26 mouse cellular contexts compared by ENCODE assay signal in genomic region chr8:10304721-10305120, GRCm38 (mm10).
DNase-seq lines count a peak whose midpoint lies in the region; ATAC-seq and TF ChIP-seq lines count a peak whose summit lies in the region.
"Had no signal": no experiment of that assay in that cellular context is flagged by ENCODE, and none has a peak within 500 bp of the region (broad histone marks: within the 10 kb centered on the region; RNA-seq: fewer than 3 reads in every experiment).

No protein-coding gene starts in this region.

- H3K4me2 ChIP-seq in embryonic facial prominence, embryonic 14.5 days (ENCODE audit: low read depth, low read length): no peak overlapping the region
- no peak overlapping the region for H3K4me2 ChIP-seq in lung, embryonic 14.5 days
- H3K4me2 ChIP-seq in midbrain, postnatal 0 days (ENCODE audit: low read depth, low read length, poor library complexity, severe bottlenecking): no peak overlapping the region
- H3K4me2 ChIP-seq in midbrain, embryonic 16.5 days (ENCODE audit: low read length): no peak overlapping the region
- H3K4me2 ChIP-seq: embryonic facial prominence, embryonic 12.5 days; forebrain, embryonic 12.5 days; forebrain, embryonic 15.5 days; heart, embryonic 12.5 days; heart, embryonic 15.5 days; hindbrain, embryonic 12.5 days; hindbrain, embryonic 15.5 days; intestine, embryonic 15.5 days had no signal

- no peaks in the 10 kb centered on the region; the same call in 1 of the 2 replicates for H3K27me3 ChIP-seq in embryonic facial prominence, embryonic 14.5 days (replicated peaks; ENCODE audit: control insufficient read depth, insufficient read depth, low read length)
- H3K27me3 ChIP-seq in embryonic facial prominence, embryonic 10.5 days (replicated peaks; ENCODE audit: low read depth, poor library complexity, severe bottlenecking): no peaks in the 10 kb centered on the region
- H3K27me3 ChIP-seq in lung, embryonic 14.5 days (ENCODE audit: insufficient read depth, low read length): no peaks in the 10 kb centered on the region
- no peaks in the 10 kb centered on the region for H3K27me3 ChIP-seq in midbrain, postnatal 0 days (ENCODE audit: insufficient read depth, low read length)
- no peaks in the 10 kb centered on the region for H3K27me3 ChIP-seq in midbrain, embryonic 16.5 days (ENCODE audit: control insufficient read depth, insufficient read depth, low read depth, low read length)
- H3K27me3 ChIP-seq: embryonic facial prominence, embryonic 12.5 days; forebrain, embryonic 12.5 days; forebrain, embryonic 15.5 days; heart, embryonic 12.5 days; heart, embryonic 15.5 days; hindbrain, embryonic 12.5 days; hindbrain, embryonic 15.5 days; intestine, embryonic 15.5 days had no signal

- H3K4me1 ChIP-seq in embryonic facial prominence, embryonic 14.5 days (ENCODE audit: control insufficient read depth, insufficient read depth, low read length): peaks cover 7% of the 10 kb centered on the region; the same call in 1 of the 2 replicates
- H3K4me1 ChIP-seq in embryonic facial prominence, embryonic 10.5 days: no peaks in the 10 kb centered on the region
- H3K4me1 ChIP-seq in lung, embryonic 14.5 days (ENCODE audit: insufficient read depth): no peaks in the 10 kb centered on the region
- 0 out of 2 replicates have a peak, but pooled peaks cover 4% of the 10 kb centered on the region for H3K4me1 ChIP-seq in midbrain, postnatal 0 days (ENCODE audit: insufficient read depth, low read length)
- H3K4me1 ChIP-seq in midbrain, embryonic 16.5 days (ENCODE audit: control insufficient read depth, insufficient read depth, low read length): peaks cover 15% of the 10 kb centered on the region
- H3K4me1 ChIP-seq: embryonic facial prominence, embryonic 12.5 days; forebrain, embryonic 12.5 days; intestine, embryonic 15.5 days had no signal

- H3K9ac ChIP-seq in embryonic facial prominence, embryonic 14.5 days (ENCODE audit: low read depth, low read length): no peak overlapping the region
- H3K9ac ChIP-seq in lung, embryonic 14.5 days: no peak overlapping the region
- no peak overlapping the region for H3K9ac ChIP-seq in midbrain, postnatal 0 days (replicated peaks; ENCODE audit: low read length, poor library complexity, severe bottlenecking)
- H3K9ac ChIP-seq in midbrain, embryonic 16.5 days (ENCODE audit: low read depth, low read length): no peak overlapping the region
- H3K9ac ChIP-seq: embryonic facial prominence, embryonic 12.5 days; forebrain, embryonic 12.5 days; forebrain, embryonic 15.5 days; heart, embryonic 12.5 days; heart, embryonic 15.5 days; hindbrain, embryonic 12.5 days; hindbrain, embryonic 15.5 days; intestine, embryonic 15.5 days had no signal

- WGBS in embryonic facial prominence, embryonic 14.5 days: 75% methylated on average over 1 of the region's 1 CpGs
- WGBS in embryonic facial prominence, embryonic 10.5 days: 91% methylated on average over 1 of the region's 1 CpGs
- 73% methylated on average over 1 of the region's 1 CpGs for whole genome bisulfite sequencing in lung, embryonic 14.5 days
- WGBS in midbrain, postnatal 0 days: 49% methylated on average over 1 of the region's 1 CpGs
- WGBS in midbrain, embryonic 16.5 days: 41% methylated on average over 1 of the region's 1 CpGs

- peak; percentile 44 for DNase-seq in embryonic facial prominence, embryonic 14.5 days (ENCODE audit: low spot score)
- no peak for DNase-seq in embryonic facial prominence, embryonic 10.5 days (ENCODE audit: low spot score)
- peak; percentile 61 for DNase-seq in lung, embryonic 14.5 days
- no peak for DNase-seq in lung, adult 18-20 months
- DNase-seq in midbrain, postnatal 0 days (ENCODE audit: low spot score): peak; percentile 36
- DNase-seq in embryo, embryonic 10 days (ENCODE audit: low spot score): no peak
- DNase-seq: adrenal gland, postnatal 14 days; B cell, adult 2 months; cerebellum, adult 18-20 months; cerebellum, adult 9-10 months; cerebellum, postnatal 36 days; gastrocnemius, postnatal 25 days; heart, adult 18-20 months; heart, postnatal 10 days; heart, postnatal 36 days had no signal

- no peaks in the 10 kb centered on the region for H3K36me3 ChIP-seq in embryonic facial prominence, embryonic 14.5 days (ENCODE audit: control insufficient read depth, insufficient read depth, low read length)
- H3K36me3 ChIP-seq in embryonic facial prominence, embryonic 10.5 days (replicated peaks): no peaks in the 10 kb centered on the region
- no peaks in the 10 kb centered on the region for H3K36me3 ChIP-seq in lung, embryonic 14.5 days (ENCODE audit: insufficient read depth)
- H3K36me3 ChIP-seq in midbrain, postnatal 0 days (ENCODE audit: insufficient read depth, low read length): no peaks in the 10 kb centered on the region
- no peaks in the 10 kb centered on the region for H3K36me3 ChIP-seq in midbrain, embryonic 16.5 days (ENCODE audit: control insufficient read depth, insufficient read depth, low read length)
- H3K36me3 ChIP-seq: embryonic facial prominence, embryonic 12.5 days; forebrain, embryonic 12.5 days; forebrain, embryonic 15.5 days; G1E; heart, embryonic 12.5 days; heart, embryonic 15.5 days; hindbrain, embryonic 12.5 days; hindbrain, embryonic 15.5 days; intestine, embryonic 15.5 days had no signal

- no peak for ATAC-seq in embryonic facial prominence, embryonic 14.5 days (ENCODE audit: low read depth)
- ATAC-seq in lung, embryonic 14.5 days (ENCODE audit: insufficient read depth): no peak
- ATAC-seq in midbrain, postnatal 0 days (ENCODE audit: low FRiP score): no peak
- no peak for ATAC-seq in midbrain, embryonic 16.5 days
- ATAC-seq: forebrain, embryonic 15.5 days; intestine, embryonic 15.5 days had no signal

- H3K9me3 ChIP-seq in embryonic facial prominence, embryonic 14.5 days (ENCODE audit: control insufficient read depth, low read length): no peaks in the 10 kb centered on the region
- no peaks in the 10 kb centered on the region for H3K9me3 ChIP-seq in embryonic facial prominence, embryonic 10.5 days
- no peaks in the 10 kb centered on the region for H3K9me3 ChIP-seq in lung, embryonic 14.5 days (ENCODE audit: low read depth, low read length)
- no peaks in the 10 kb centered on the region for H3K9me3 ChIP-seq in midbrain, postnatal 0 days (ENCODE audit: low read length)
- H3K9me3 ChIP-seq in midbrain, embryonic 16.5 days (replicated peaks; ENCODE audit: control insufficient read depth, low read length, poor library complexity, severe bottlenecking): no peaks in the 10 kb centered on the region
- H3K9me3 ChIP-seq: embryonic facial prominence, embryonic 12.5 days; forebrain, embryonic 12.5 days; forebrain, embryonic 15.5 days; G1E; heart, embryonic 12.5 days; heart, embryonic 15.5 days; hindbrain, embryonic 12.5 days; hindbrain, embryonic 15.5 days; intestine, embryonic 15.5 days had no signal

- no peak for TF ChIP-seq CTCF in lung, embryonic 14.5 days (IDR thresholded peaks at IDR 0.05; ENCODE audit: low read depth)
- TF ChIP-seq CTCF in midbrain, postnatal 0 days (IDR thresholded peaks at IDR 0.05): no peak

- H3K27ac ChIP-seq in embryonic facial prominence, embryonic 14.5 days (replicated peaks; ENCODE audit: low read depth, low read length): no peak overlapping the region
- H3K27ac ChIP-seq in embryonic facial prominence, embryonic 10.5 days (replicated peaks): no peak overlapping the region
- no peak overlapping the region for H3K27ac ChIP-seq in lung, embryonic 14.5 days (ENCODE audit: low read depth)
- H3K27ac ChIP-seq in midbrain, postnatal 0 days (ENCODE audit: low read depth, low read length): no peak overlapping the region
- H3K27ac ChIP-seq in midbrain, embryonic 16.5 days (ENCODE audit: low read length): no peak overlapping the region
- H3K27ac ChIP-seq: embryonic facial prominence, embryonic 12.5 days; forebrain, embryonic 12.5 days; forebrain, embryonic 15.5 days; heart, embryonic 15.5 days; hindbrain, embryonic 12.5 days; hindbrain, embryonic 15.5 days; intestine, embryonic 15.5 days had no signal

- no peak overlapping the region for H3K4me3 ChIP-seq in embryonic facial prominence, embryonic 14.5 days (ENCODE audit: low read depth, low read length)
- H3K4me3 ChIP-seq in embryonic facial prominence, embryonic 10.5 days: no peak overlapping the region
- H3K4me3 ChIP-seq in lung, embryonic 14.5 days (ENCODE audit: low read depth, low read length): no peak overlapping the region
- H3K4me3 ChIP-seq in midbrain, postnatal 0 days (ENCODE audit: low read depth, low read length): no peak overlapping the region
- no peak overlapping the region for H3K4me3 ChIP-seq in midbrain, embryonic 16.5 days (ENCODE audit: low read depth, low read length)
- H3K4me3 ChIP-seq: embryonic facial prominence, embryonic 12.5 days; erythroblast, embryonic 14.5 days; forebrain, embryonic 12.5 days; forebrain, embryonic 15.5 days; heart, embryonic 12.5 days; heart, embryonic 15.5 days; hindbrain, embryonic 12.5 days; hindbrain, embryonic 15.5 days; intestine, embryonic 15.5 days had no signal

Comparison
In these comparisons a context has a peak if more than half of its experiments do, and no peak if none do; other contexts are left out.
1. DNase-seq: peak in embryonic facial prominence, embryonic 14.5 days (single experiment), lung, embryonic 14.5 days (single experiment) and midbrain, postnatal 0 days (single experiment); none in embryonic facial prominence, embryonic 10.5 days (single experiment), lung, adult 18-20 months (0 of 2) and embryo, embryonic 10 days (single experiment).